Mouse (Mus musculus): Measurements from ENCODE around the gene Ivl.

Ivl gene

GRCm38 (mm10) chr3:92534411-92534810 is 39.1 kb downstream of the Ivl start, which contains the start of gene 2310046K23Rik:
Gene 2310046K23Rik (minus strand): TSS chr3:92534511.
- H3K4me3 ChIP-seq (replicated peaks; ENCODE audit: low read length): no peak within 1 kb of the TSS
- peaks cover 1% of the 10 kb centered on the region; the same call in 1 of the 2 replicates for H3K9me3 ChIP-seq (ENCODE audit: low read length)
- H3K27me3 ChIP-seq (ENCODE audit: insufficient read depth, low read length): no peaks in the 10 kb centered on the region
- no peak for TF ChIP-seq NANOG (IDR thresholded peaks at IDR 0.05; ENCODE audit: borderline replicate concordance, low read length)
- no peaks in the 10 kb centered on the region for H3K36me3 ChIP-seq (ENCODE audit: insufficient read depth, low read length)
- no peaks in the 10 kb centered on the region for H3K4me1 ChIP-seq (replicated peaks; ENCODE audit: low read depth, low read length)
